Mouse (Mus musculus) natural killer cell, adult 2 months (primary cell): ENCODE measurements around the gene Drap1.

ENCODE experiments used
- DNase-seq, 2 experiments: peaks; one replicate each; pipeline ENCODE4 v3.0.0; 2022; ENCODE audit warnings: low spot score in 2 of 2

Drap1 gene

DNA sequence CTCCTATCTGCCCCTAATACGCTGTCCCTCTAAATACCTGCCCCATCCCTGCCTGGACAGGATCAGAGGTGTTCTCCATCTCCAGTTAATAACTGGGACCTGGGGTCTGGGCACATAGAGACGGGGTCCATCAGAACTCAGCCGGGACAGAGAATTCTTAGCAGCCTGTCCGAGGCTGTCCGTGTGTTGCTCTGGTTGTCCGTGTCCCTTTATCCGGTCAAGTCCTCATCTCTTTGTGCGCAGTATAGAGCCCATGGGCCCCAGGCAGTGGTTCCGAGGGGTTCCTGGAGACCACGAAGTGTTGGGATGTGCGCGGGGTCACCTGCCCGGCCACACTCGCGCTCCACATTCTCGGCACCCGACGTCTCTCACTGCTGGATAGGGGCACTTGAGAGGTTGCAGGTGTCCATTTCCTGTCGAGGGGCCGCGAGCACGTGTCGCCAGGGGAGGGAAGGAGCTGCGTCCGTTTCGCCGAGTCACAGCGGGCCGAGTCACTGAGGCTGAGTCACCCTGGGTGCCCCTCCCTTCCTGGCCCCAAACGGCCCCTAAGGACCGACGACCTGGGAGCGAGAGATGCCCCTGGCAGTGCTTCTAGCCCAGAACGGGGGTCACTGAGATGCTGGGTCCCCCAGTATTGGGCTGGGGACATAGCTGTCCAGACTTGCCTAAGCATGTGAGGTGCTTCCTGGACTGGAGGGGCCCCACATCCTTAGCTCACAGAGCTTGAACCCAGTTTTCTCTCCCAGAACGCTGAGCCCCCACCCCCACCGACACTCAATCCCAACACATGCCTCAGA is 23.8 kb upstream of the Drap1 start:
- DNase-seq = peak; percentile 65 to 68

DNA sequence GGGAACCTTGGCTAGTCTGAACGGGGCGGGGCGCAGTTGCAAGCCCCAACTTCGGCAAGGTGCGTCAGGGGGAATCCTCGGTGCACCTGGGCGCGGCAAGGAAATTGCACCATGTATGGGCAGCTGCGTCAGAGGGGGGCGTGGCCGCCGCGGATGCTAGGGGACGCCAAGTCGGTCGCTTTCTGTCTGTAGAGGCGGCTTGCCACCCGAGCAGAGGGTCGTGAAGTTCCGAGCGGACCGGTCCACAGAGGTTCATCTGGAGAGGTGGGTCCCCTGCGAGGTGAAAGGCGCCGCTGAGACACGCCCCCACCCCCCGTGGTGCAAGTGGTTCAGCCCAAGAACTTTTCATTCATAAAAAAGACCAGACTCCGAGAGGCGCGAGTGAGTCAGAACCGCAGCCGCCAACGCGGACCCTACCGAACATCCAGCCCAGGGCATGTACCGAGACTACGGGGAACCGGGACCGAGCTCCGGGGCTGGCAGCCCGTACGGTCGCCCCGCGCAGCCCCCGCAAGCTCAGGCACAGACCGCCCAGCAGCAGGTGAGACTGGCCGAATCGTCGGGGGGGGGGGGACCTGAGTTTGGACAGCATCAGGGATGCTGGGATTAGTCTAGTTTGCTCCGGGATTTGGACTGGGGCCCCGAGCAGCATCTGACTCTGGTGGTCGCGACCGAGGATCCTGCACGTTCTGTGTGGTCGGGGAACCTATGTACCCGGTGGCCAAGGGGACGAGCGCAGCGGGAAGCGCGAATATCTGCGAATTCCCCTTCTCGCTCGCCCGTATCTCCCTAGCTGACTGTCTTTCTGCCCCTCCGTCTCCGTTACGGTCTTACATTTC is 23.0 kb upstream of the Drap1 start, which contains the start of gene Fosl1:
Gene Fosl1 (plus strand): TSS at position 33 of the 839 bp plus-strand sequence.
- peak; percentile 80 to 86 for DNase-seq

DNA sequence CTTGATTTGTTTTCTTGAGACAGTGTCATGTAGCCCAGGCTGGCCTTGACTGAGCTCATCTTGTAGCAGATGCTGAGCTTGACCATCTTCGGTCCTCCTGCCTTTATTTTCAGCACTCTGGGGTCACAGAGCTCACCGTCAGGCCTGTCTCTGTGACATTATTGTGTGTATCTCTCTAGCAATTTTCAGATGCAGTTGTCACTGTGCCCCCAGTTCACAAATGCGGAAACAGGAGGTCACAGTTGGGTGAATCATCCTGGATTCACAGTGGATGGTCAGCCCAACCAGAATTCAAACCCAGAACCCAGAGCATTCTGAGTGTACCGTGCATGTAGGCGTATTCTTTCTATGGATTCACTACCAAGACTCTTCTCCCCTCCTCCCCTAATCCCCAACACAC is 21.0 kb upstream of the Drap1 start:
- DNase-seq = no peak

DNA sequence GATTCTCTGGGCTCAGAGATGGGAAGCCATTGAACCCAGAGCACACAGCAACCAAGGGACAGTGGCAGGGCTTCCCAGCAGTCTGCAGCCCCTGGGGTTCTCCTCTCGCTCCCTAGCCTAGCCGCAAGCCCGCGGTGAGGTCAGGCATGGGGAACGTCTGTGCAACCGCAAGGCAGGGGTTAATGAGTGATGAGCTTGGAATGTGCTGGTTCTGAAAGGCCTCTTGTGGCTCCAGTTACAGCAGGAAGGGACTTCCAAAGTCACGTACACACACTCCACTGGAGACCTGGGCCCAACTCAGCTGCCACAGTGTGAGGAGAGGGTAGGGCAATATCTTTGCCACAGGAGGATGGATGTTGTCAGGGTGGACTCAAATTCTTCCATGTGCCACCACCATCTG is 20.2 kb upstream of the Drap1 start:
- DNase-seq = no peak

DNA sequence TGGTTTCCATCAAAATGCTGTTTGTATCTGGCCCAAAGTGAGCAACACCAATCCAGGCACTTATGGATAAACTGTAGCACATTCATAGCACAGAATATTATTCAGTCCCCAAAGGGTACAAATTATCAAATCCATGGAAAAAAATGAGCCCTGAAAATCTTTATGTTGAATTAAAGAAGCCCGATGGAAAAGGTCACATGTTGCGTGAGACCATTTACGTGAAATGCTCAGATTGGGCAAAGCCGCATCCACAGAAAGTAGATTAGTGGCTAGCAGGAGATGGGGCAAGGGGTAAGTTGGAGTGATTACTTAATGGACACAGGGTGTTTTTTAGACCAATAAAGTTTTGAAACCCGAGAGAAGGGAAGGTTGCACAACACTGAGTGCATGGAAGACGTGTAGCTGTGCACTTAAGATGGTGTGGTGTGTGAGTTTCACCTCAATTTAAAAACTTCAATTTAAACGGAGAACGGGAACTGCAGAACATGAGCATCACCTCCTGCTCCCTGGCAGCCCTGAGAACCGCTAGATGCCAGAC is 19.7 kb upstream of the Drap1 start:
- no peak for DNase-seq

DNA sequence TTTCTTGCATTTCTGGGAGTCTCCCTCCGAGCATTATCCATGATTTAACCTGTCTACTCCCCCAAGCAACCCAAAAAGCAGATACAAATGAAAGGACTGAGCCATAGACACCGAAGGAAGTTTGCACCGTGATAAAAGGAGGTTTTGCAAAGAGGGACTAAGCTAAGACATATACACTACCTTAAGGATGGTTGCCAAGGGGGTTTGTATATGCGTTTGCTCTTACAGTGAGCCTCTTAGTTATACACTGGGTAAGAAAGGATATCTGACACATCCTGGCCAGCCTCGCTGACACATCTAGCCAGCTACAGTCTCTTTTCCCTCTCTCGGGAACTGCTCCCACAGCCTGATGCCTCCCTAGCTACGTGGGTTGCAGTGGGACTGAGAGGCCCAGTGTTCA is 9.2 kb upstream of the Drap1 start:
- DNase-seq = no peak

DNA sequence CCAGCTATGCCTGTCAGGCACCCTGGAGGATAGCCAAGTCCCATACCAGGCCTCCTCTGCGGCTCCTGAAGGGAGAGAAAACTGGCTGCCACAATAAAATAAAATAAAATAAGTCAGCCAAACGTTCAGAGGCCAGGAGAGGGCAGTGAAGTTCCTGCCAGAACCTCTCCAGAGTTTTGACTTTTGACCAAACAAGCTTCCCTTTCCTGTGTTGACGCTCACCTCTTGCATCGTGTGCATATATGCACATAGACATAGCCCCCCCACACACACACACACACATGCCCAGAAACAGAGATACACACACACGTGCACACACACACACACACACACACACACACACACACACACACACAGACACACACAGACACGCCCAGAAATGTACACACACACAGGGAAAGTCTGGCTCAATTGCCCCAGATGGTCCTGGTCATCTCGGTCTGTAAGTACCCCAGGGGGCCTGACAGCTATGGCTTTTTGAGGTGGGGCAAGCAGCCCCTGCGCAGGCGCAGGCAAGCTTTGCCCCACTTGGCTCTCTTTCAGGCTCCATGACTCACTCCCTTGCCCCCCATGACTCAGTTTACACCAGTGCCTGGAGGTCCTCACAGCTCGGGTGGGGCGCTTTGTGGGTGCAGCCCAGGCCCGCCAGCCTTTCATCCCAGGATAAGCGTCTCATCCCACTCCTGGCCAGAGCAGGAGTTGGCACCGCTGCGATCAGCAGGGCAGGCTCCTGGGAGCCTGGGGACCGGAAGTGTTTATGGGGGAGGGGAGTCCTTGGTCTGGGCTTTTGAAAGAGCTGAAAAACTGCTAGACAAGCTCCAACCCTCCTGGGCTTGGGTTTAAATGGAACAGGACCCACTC is 8.4 kb upstream of the Drap1 start:
- peak; percentile 45 to 46 for DNase-seq

DNA sequence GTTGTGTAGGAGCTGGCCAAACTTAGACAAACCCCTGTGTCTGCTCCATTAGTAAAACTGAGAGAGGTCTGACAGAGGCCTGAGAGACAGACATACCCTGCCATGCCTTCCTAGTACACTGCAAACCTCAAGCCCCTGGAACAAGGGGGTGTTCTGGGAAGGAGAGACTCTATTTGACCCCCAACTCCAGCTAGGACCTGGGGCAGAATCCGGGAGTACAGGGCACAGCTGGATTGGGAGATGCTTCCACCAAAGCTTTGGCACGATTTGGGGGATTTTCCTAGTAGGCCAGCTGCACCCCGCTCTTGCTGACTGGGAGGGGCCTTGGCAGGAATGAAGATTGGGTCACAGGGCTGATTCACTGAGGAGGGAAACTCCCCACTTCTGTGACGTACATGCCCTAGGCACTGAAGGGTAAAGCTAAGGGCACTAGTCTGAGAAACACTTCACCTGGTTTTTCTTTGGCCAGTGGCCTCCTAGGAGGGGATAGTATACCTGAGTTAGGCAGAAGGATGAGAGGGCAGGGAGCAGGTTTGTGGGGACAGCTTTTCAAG is 7.2 kb upstream of the Drap1 start:
- DNase-seq = no peak

DNA sequence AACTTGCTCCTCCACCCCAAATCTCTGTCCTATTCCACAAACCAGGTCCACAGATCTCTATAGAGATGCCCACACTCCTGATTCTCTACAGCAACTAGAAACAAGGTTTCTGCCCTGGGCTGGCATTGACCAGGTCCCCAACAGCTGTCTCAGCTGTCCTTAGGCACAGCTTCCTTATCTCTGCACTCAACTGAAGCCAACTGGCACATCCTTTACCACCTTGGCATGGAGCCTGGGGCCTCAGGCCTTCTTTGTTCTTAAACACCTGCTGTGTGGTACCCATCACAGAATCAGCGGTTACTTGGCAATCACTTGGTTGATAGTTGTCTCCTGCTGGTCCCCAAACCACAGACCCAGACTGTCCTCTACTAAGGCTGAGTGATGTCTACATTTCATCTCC is 5.6 kb upstream of the Drap1 start:
- DNase-seq = no peak

DNA sequence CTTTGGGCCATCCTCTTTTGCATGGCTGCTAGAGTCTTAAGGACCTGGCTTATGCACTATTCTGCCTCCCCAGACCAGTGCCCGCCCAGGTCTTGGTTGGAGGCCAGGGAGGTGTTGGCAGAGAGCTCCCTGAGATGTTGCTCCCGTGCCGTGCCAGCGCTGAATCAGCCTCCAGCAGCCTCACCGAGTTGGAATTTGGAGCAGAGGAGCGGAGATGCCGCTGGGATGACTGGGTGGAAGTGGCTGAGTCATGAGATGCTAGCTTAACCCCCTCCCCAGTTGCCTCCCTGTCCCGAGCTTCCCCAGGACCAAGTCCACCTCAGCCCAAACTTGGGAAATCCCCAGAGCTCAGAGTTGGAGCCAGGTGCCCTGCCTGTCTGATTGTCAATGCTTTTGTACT is 5.0 kb upstream of the Drap1 start:
- DNase-seq = no peak

DNA sequence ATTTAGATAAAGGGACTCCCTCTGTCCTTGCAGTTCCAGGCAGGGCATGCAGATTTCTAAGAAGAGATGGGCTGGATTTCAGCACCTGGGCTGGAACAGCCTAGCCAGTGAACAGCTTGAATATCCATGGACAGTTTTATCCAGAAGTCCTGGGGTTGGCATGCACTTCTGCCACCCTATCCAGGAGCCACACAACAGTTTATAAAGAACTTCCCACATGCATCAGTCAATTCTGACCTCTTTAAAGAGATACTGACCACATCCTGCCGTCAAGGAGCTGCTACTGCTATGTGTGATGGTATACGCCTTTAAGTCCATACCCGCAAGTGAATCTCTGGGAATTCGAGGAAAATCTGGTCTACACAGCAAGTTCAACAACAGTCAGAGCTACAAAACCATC is 4.4 kb upstream of the Drap1 start:
- DNase-seq = no peak

DNA sequence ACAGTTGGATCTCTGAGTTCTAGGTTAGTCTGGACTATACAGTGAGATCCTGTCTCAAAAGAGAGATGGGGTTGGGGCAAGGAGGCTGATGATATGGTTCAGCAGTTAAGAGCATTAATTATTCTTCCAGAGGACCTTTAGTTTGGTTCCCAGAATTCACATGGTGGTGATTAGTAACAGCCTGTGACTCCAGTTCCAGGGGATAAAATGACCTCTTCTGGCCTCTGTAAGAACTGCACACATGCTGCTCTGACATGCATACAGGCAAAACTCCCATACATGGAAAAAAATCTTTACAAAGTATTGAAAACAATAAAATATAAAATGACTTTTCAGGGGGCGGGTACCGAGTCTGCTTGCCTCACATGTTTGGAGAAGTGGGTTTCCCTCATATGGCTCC is 3.3 kb upstream of the Drap1 start:
- DNase-seq = peak; percentile 29 to 32

DNA sequence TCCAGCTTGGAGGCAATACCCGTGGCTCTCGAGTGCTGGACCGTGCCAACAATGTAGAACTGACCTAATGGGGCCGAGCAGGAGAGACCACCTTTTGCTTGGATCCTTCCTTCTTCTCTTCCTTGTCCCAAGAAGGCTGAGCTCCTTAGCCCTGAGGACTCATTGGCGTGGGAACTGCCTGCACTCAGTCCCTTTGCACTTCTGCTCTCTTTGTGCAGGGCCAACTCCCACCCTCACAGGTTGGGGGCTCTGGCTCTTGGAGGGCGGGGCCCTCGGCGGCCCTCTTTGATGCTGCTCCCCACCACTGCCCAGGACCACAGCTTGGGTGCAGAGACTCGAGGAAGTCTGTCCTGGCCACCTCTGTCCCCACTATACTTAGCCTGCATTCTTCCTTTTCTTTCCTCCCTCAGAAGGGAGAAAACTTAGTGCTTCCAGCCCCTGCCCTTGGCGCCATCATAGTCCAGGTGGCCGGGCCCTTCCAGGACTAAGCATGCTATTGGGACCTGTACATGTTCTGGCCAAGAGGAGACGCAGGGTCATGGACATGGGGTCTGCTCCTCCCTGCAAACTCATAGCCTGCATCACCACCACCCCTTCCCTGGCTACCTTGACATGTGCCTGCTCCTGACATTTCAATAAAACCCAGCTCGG is 2.0 kb upstream of the Drap1 start:
- no peak for DNase-seq

DNA sequence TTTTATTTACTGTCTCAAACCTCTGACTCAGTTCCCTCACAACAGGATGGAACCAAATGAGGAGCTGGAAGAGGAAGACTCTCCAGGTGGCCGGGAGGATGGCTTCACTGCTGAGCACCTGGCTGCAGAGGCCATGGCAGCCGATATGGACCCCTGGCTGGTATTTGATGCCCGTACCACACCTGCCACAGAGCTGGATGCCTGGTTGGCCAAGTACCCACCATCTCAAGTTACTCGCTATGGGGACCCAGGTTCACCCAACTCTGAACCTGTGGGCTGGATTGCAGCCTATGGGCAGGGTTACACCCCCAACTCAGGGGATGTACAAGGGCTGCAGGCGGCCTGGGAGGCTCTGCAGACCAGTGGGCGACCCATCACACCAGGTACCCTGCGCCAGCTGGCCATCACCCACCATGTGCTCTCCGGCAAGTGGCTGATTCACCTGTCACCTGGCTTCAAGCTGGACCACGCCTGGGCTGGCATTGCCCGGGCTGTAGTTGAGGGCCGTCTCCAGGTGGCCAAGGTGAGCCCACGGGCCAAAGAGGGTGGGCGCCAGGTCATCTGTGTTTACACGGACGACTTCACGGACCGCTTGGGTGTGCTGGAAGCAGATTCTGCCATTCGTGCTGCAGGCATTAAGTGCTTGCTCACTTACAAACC is 1.3 kb upstream of the Drap1 start:
- no peak for DNase-seq

DNA sequence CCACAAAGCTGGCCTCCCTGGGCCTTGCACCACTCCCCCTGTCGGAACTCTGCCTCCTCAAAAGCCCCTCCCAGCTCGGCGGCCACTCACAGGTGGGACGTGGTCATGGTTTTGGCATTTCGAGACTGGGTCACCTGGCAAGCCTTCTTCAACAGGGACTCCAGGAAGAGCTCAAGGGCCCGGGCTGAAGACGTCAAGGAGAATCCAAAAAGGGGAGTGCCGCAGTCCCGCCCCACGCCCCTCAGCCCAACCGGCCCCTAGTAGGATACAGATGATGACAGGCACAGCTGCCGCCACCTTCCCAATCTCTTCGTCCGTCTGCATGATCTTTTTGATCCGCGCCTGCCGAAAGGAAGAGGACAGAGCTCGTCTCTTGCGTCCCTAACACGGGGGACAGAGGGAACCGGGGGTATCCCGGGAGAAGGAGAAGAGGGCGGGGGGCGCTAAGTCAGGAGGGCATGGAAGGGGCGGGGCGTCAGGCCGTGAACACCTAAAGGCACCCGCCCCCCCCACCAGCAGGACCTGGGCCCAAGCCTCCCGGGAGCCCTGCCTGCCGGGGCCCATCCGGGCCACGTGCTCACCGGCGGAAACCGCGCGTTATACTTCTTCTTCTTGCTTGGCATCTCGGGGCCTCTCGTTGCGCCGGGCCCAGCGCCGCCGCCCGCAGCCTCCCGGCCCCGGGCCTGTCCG is 542 bp downstream of the Drap1 start:
- peak in 1 of 2 experiments; percentile 67 for DNase-seq

DNA sequence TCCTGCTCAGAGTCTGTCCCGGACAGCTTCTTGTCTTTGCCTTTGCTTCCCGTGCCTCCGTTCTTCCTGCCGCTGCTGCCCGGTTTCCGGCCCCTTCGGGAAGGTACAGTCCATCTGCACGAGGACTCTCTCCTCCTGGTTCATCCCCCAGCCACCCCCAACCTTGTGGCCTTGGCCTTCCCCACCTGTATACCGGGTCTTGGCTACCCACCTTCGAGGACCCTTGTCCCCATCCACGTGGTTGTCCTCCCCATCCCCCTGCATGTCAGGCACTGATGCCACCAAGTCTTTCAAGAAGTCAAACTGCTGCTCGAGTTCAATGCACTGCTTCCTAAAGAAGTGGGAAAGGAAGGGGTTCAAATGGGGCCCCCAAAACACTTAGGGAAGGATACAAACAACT is 1.2 kb downstream of the Drap1 start:
- no peak for DNase-seq

DNA sequence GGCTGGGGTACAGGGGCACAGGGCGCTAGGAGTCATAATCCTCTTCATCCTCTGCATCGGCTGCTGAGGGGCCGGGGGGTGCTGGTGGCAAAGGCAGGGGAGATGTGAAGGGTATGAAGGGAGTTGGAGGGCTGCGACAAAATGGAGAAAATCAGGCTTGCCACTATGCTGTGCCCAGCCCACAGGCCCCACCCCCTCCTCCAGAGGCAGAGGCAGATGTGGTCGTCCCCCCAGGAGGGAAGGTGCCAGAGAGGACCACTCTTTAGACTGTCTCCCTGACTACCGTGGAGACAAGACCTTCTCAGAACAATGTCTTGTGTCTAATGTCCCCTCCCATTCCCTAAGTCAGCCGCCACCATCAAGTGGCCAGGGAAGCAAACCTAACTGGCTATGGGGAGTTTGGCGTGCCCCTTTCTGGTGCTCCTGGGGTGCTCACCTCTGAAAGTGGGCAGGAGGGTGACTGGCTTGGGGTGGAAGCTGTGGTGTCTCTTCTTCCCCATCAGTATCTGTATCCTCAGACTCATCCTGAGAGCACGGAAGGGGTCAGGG is 1.8 kb downstream of the Drap1 start:
- DNase-seq = no peak

DNA sequence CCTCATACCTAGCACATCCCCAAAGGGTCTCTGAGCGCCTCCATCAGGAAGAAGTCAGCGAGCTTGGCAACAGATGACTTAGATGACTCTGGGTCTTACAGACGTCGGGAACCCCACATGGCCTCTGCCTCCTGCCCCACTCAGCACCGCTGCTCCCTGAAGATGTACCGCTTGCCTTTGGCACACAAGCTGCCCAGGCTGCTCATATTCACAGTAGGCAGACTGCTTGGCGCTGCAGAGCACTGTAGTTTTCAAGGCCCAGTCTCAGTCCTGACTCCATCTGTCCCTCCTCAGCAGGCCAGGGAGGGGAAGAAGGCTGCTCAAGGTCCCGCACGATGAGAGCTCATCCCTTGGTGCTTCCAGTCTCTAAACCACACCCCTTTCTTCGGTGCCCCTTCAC is 2.5 kb downstream of the Drap1 start:
- DNase-seq = no peak

DNA sequence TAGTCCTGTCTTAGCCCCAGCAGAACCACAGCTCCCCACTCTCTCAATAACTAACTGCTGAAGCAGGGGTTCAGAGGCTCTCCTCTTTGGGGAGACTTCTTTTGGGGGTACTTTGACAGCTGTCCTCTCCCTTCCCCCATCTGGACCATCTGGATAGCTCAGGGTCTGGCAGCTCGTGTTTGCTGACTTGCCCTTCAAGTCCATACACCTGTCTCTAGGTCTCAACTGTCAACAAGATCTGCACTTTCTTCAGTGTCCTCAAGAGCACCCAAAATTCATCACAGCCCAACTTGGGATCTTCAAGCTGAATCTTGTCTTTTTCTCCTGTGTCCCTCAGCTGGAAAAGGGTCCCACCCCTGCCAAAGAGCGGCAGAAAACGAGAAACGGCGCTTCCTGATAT is 3.0 kb downstream of the Drap1 start:
- no peak for DNase-seq

DNA sequence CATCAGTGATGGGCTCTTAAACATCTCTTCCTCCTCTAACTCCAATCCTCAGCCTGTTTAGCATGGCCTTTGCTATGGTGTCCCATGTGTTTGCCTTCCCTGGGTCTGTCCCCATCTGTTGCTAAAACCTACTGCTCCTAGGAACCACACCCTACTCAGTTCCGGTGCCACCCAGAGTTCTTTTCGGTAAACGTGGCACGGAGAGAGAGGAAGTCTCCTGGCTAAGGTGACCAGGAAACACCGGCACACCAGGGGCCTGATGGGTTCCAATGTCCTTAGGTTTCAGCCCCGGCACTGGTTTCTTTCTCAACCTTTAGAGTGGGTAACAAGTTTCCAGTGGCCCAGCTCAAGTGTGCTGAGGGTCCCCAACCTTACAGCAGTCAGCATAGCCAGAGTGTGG is 4.2 kb downstream of the Drap1 start:
- no peak for DNase-seq
